ENCODE assay signal across 9 mouse cellular contexts in genomic region chr7:139994676-139995075, GRCm38 (mm10). TPM values are rescaled to one million over a fixed set of nuclear protein-coding genes. Genes with fewer than 3 reads are reported as not detected.
DNase-seq lines count a peak whose midpoint lies in the region; ATAC-seq and TF ChIP-seq lines count a peak whose summit lies in the region.
"Had no signal": no experiment of that assay in that cellular context is flagged by ENCODE, and none has a peak within 500 bp of the region (broad histone marks: within the 10 kb centered on the region; RNA-seq: fewer than 3 reads in every experiment).

No protein-coding gene starts in this region.

- peaks cover 58% of the 10 kb centered on the region for H3K36me3 ChIP-seq in forebrain, embryonic 10.5 days (replicated peaks)
- peaks cover 29% of the 10 kb centered on the region for H3K36me3 ChIP-seq in forebrain, embryonic 16.5 days (ENCODE audit: control insufficient read depth, insufficient read depth)
- peaks cover 16% of the 10 kb centered on the region for H3K36me3 ChIP-seq in C2C12 (ENCODE audit: control insufficient read depth, insufficient read depth)
- peaks cover 22% of the 10 kb centered on the region for H3K36me3 ChIP-seq in kidney, postnatal 0 days (ENCODE audit: insufficient read depth, low read length)
- peaks cover 24% of the 10 kb centered on the region for H3K36me3 ChIP-seq in liver, embryonic 14.5 days (replicated peaks; ENCODE audit: control insufficient read depth, insufficient read depth, low read depth)

- no peaks in the 10 kb centered on the region for H3K79me3 ChIP-seq in C2C12 (ENCODE audit: low read depth)

- H3K4me2 ChIP-seq in forebrain, embryonic 16.5 days (ENCODE audit: low read length): no peak overlapping the region
- no peak overlapping the region for H3K4me2 ChIP-seq in kidney, postnatal 0 days (ENCODE audit: low read length)
- no peak overlapping the region for H3K4me2 ChIP-seq in liver, embryonic 14.5 days (ENCODE audit: low read depth)
- H3K4me2 ChIP-seq: liver, embryonic 13.5 days had no signal

- TF ChIP-seq POLR2A in embryonic fibroblast, embryonic 13.5 days (IDR thresholded peaks at IDR 0.05; ENCODE audit: low read depth, low read length): no peak

- H3K27me3 ChIP-seq in forebrain, embryonic 10.5 days (ENCODE audit: poor library complexity, severe bottlenecking): peaks cover 19% of the 10 kb centered on the region
- no peaks in the 10 kb centered on the region for H3K27me3 ChIP-seq in forebrain, embryonic 16.5 days (replicated peaks; ENCODE audit: control insufficient read depth, insufficient read depth, low read length)
- no peaks in the 10 kb centered on the region for H3K27me3 ChIP-seq in C2C12 (ENCODE audit: control insufficient read depth, insufficient read depth, insufficient read length)
- H3K27me3 ChIP-seq in kidney, postnatal 0 days (ENCODE audit: insufficient read depth, low read length): no peaks in the 10 kb centered on the region
- H3K27me3 ChIP-seq in liver, embryonic 14.5 days (ENCODE audit: control insufficient read depth, insufficient read depth, low read length): no peaks in the 10 kb centered on the region
- H3K27me3 ChIP-seq: liver, embryonic 13.5 days had no signal

- no peaks in the 10 kb centered on the region for H3K9me3 ChIP-seq in forebrain, embryonic 10.5 days
- H3K9me3 ChIP-seq in forebrain, embryonic 16.5 days (ENCODE audit: control insufficient read depth, low read length): no peaks in the 10 kb centered on the region
- H3K9me3 ChIP-seq in kidney, postnatal 0 days (replicated peaks; ENCODE audit: low read length): no peaks in the 10 kb centered on the region
- H3K9me3 ChIP-seq in liver, embryonic 14.5 days (ENCODE audit: control insufficient read depth, low read length): no peaks in the 10 kb centered on the region
- H3K9me3 ChIP-seq: liver, embryonic 13.5 days had no signal

- no peaks in the 10 kb centered on the region for H3K79me2 ChIP-seq in C2C12 (ENCODE audit: control insufficient read depth, insufficient read depth)

- WGBS in forebrain, embryonic 10.5 days: 29% methylated on average over 3 of the region's 3 CpGs
- 27% methylated on average over 3 of the region's 3 CpGs for WGBS in forebrain, embryonic 16.5 days
- 34% methylated on average over 3 of the region's 3 CpGs for WGBS in kidney, postnatal 0 days
- 32% methylated on average over 3 of the region's 3 CpGs for WGBS in liver, embryonic 14.5 days (ENCODE audit: insufficient replicate concordance)

- TF ChIP-seq CTCF in C2C12 (IDR thresholded peaks at IDR 0.05; ENCODE audit: control insufficient read depth, insufficient read depth, insufficient read length): peak; percentile 42
- TF ChIP-seq CTCF in embryonic fibroblast, embryonic 13.5 days (IDR thresholded peaks at IDR 0.05; ENCODE audit: borderline replicate concordance, insufficient read depth, low read length): 0 out of 2 replicates have a peak, but pooled peaks have one; percentile 11
- TF ChIP-seq CTCF in kidney, postnatal 0 days (IDR thresholded peaks at IDR 0.05; ENCODE audit: low read depth): peak; percentile 86
- TF ChIP-seq CTCF in liver, embryonic 14.5 days (IDR thresholded peaks at IDR 0.05; ENCODE audit: low read depth): peak; percentile 77

- no peaks in the 10 kb centered on the region for H3K4me1 ChIP-seq in forebrain, embryonic 10.5 days
- no peaks in the 10 kb centered on the region for H3K4me1 ChIP-seq in forebrain, embryonic 16.5 days (replicated peaks; ENCODE audit: control insufficient read depth, insufficient read depth, low read length)
- H3K4me1 ChIP-seq in embryonic fibroblast, embryonic 13.5 days (ENCODE audit: control insufficient read depth, insufficient read depth, low read length): peaks cover 7% of the 10 kb centered on the region
- no peaks in the 10 kb centered on the region for H3K4me1 ChIP-seq in kidney, postnatal 0 days (replicated peaks; ENCODE audit: insufficient read depth, low read length)
- no peaks in the 10 kb centered on the region for H3K4me1 ChIP-seq in liver, embryonic 14.5 days (replicated peaks; ENCODE audit: control insufficient read depth in 2 of 2, insufficient read depth in 2 of 2, low read length in 1 of 2)

- no peak overlapping the region for H3ac ChIP-seq in C2C12 (ENCODE audit: control insufficient read depth, insufficient read length, low read depth)

- DNase-seq in forebrain, embryonic 10.5 days (ENCODE audit: extremely low spot score, low spot score): peak; percentile 52
- peak; percentile 57 for DNase-seq in adrenal gland, postnatal 25 days
- DNase-seq in kidney, postnatal 0 days (ENCODE audit: low spot score): peak; percentile 80
- peak in 2 of 3 experiments; percentile 33 to 44 for DNase-seq in liver, embryonic 14.5 days (ENCODE audit: low read depth in 3 of 3, low spot score in 3 of 3)
- peak; percentile 77 to 79 for DNase-seq in right cerebral cortex, adult 2 months (ENCODE audit: low spot score in 2 of 2)
- DNase-seq: liver, embryonic 13.5 days had no signal

- no peak overlapping the region for H3K4me3 ChIP-seq in forebrain, embryonic 10.5 days
- H3K4me3 ChIP-seq in forebrain, embryonic 16.5 days (replicated peaks; ENCODE audit: low read length): no peak overlapping the region
- H3K4me3 ChIP-seq in C2C12 (ENCODE audit: insufficient read depth, poor library complexity, severe bottlenecking): no peak overlapping the region
- H3K4me3 ChIP-seq in embryonic fibroblast, embryonic 13.5 days (ENCODE audit: insufficient read depth, low read length): no peak overlapping the region
- H3K4me3 ChIP-seq in kidney, postnatal 0 days (replicated peaks; ENCODE audit: low read depth, low read length): no peak overlapping the region
- H3K4me3 ChIP-seq in liver, embryonic 14.5 days (ENCODE audit: insufficient read depth in 1 of 2, low read depth in 2 of 2, low read length in 2 of 2): no peak overlapping the region
- H3K4me3 ChIP-seq: liver, embryonic 13.5 days had no signal

- H3K27ac ChIP-seq in forebrain, embryonic 10.5 days: no peak overlapping the region
- H3K27ac ChIP-seq in forebrain, embryonic 16.5 days (ENCODE audit: low read length): no peak overlapping the region
- H3K27ac ChIP-seq in embryonic fibroblast, embryonic 13.5 days (ENCODE audit: insufficient read depth, low read length): no peak overlapping the region
- H3K27ac ChIP-seq in kidney, postnatal 0 days: no peak overlapping the region
- H3K27ac ChIP-seq in liver, embryonic 14.5 days: no peak overlapping the region
- H3K27ac ChIP-seq: liver, embryonic 13.5 days had no signal

- ATAC-seq in forebrain, embryonic 16.5 days: no peak
- ATAC-seq in kidney, postnatal 0 days (replicated peaks; ENCODE audit: low FRiP score, low read depth): peak; percentile 55; the same call in 1 of the 2 replicates
- ATAC-seq in liver, embryonic 14.5 days (ENCODE audit: insufficient read depth): no peak

- no peak overlapping the region for H3K9ac ChIP-seq in forebrain, embryonic 16.5 days (replicated peaks; ENCODE audit: low read depth, low read length)
- H3K9ac ChIP-seq in kidney, postnatal 0 days (ENCODE audit: low read depth, low read length): no peak overlapping the region
- no peak overlapping the region for H3K9ac ChIP-seq in liver, embryonic 14.5 days (replicated peaks)
- H3K9ac ChIP-seq: liver, embryonic 13.5 days had no signal

- TF ChIP-seq EP300 in liver, embryonic 14.5 days (IDR thresholded peaks at IDR 0.05; ENCODE audit: low read depth): no peak

RNA-seq across cellular contexts. Expression of gene Adam8, which starts 2.3 kb away (rescaled TPM):
- 1.6 and 2.4 TPM in 2 replicates for polyA plus RNA-seq in forebrain, embryonic 10.5 days (2016; fragmentation: Nextera tagmentation; extraction: Ambion mirVana)
- 3.3 and 4.7 TPM in 2 replicates for polyA plus RNA-seq in forebrain, embryonic 16.5 days (2015; fragmentation: Nextera tagmentation; extraction: Ambion mirVana)
- polyA plus RNA-seq in C2C12 (2012; fragmentation: generic; extraction: Trizol): 3.7 TPM
- total RNA-seq in adrenal gland, postnatal 25 days (2021): 1.9 and 2.1 TPM in 2 replicates
- polyA plus RNA-seq in embryonic fibroblast, embryonic 13.5 days (2011; ENCODE audit: insufficient read length, low read depth, missing spikeins): 9.0 and 17.4 TPM in 2 replicates
- polyA plus RNA-seq in kidney, postnatal 0 days (2015; fragmentation: Nextera tagmentation; extraction: Ambion mirVana): 0.41 and 0.46 TPM in 2 replicates
- 0.83 and 0.98 TPM in 2 replicates for polyA plus RNA-seq in liver, embryonic 14.5 days (2012; rRNA removed)
- 0.34 and 0.46 TPM in 2 replicates for polyA plus RNA-seq in liver, embryonic 14.5 days (2014; fragmentation: Nextera tagmentation; extraction: Ambion mirVana)

RNA-seq across cellular contexts. Expression of gene 6430531B16Rik, which starts 16.1 kb away (rescaled TPM):
- 0.67 and 0.91 TPM in 2 replicates for polyA plus RNA-seq in forebrain, embryonic 10.5 days (2016; fragmentation: Nextera tagmentation; extraction: Ambion mirVana)
- 0.62 and 0.87 TPM in 2 replicates for polyA plus RNA-seq in forebrain, embryonic 16.5 days (2015; fragmentation: Nextera tagmentation; extraction: Ambion mirVana)
- 0.08 TPM for polyA plus RNA-seq in C2C12 (2012; fragmentation: generic; extraction: Trizol)
- total RNA-seq in adrenal gland, postnatal 25 days (2021): 0.61 TPM in 1 of 2 replicates, not detected in the other
- not detected in 2 replicates for polyA plus RNA-seq in embryonic fibroblast, embryonic 13.5 days (2011; ENCODE audit: insufficient read length, low read depth, missing spikeins)
- 0.28 and 0.36 TPM in 2 replicates for polyA plus RNA-seq in kidney, postnatal 0 days (2015; fragmentation: Nextera tagmentation; extraction: Ambion mirVana)
- polyA plus RNA-seq in liver, embryonic 14.5 days (2012; rRNA removed): 0.04 TPM in 1 of 2 replicates, not detected in the other
- polyA plus RNA-seq in liver, embryonic 14.5 days (2014; fragmentation: Nextera tagmentation; extraction: Ambion mirVana): not detected in 2 replicates
- polyA plus RNA-seq: liver, embryonic 13.5 days had no signal

RNA-seq across cellular contexts. Expression of gene Zfp511, which starts 41.5 kb away (rescaled TPM):
- 39.2 and 41.7 TPM in 2 replicates for polyA plus RNA-seq in forebrain, embryonic 10.5 days (2016; fragmentation: Nextera tagmentation; extraction: Ambion mirVana)
- 54.5 and 62.0 TPM in 2 replicates for polyA plus RNA-seq in forebrain, embryonic 16.5 days (2015; fragmentation: Nextera tagmentation; extraction: Ambion mirVana)
- 55.8 TPM for polyA plus RNA-seq in C2C12 (2012; fragmentation: generic; extraction: Trizol)
- total RNA-seq in adrenal gland, postnatal 25 days (2021): 24.5 and 26.2 TPM in 2 replicates
- 19.8 and 21.0 TPM in 2 replicates for polyA plus RNA-seq in embryonic fibroblast, embryonic 13.5 days (2011; ENCODE audit: insufficient read length, low read depth, missing spikeins)
- 35.0 TPM in 2 replicates for polyA plus RNA-seq in kidney, postnatal 0 days (2015; fragmentation: Nextera tagmentation; extraction: Ambion mirVana)
- 19.8 and 25.6 TPM in 2 replicates for polyA plus RNA-seq in liver, embryonic 14.5 days (2012; rRNA removed)
- polyA plus RNA-seq in liver, embryonic 14.5 days (2014; fragmentation: Nextera tagmentation; extraction: Ambion mirVana): 16.9 and 20.0 TPM in 2 replicates

RNA-seq across cellular contexts. Expression of gene Tubgcp2, which starts 41.8 kb away (rescaled TPM):
- polyA plus RNA-seq in forebrain, embryonic 10.5 days (2016; fragmentation: Nextera tagmentation; extraction: Ambion mirVana): 80.6 and 81.1 TPM in 2 replicates
- polyA plus RNA-seq in forebrain, embryonic 16.5 days (2015; fragmentation: Nextera tagmentation; extraction: Ambion mirVana): 72.7 and 76.3 TPM in 2 replicates
- polyA plus RNA-seq in C2C12 (2012; fragmentation: generic; extraction: Trizol): 31.7 TPM
- 21.1 and 31.8 TPM in 2 replicates for total RNA-seq in adrenal gland, postnatal 25 days (2021)
- 29.9 and 38.5 TPM in 2 replicates for polyA plus RNA-seq in embryonic fibroblast, embryonic 13.5 days (2011; ENCODE audit: insufficient read length, low read depth, missing spikeins)
- polyA plus RNA-seq in kidney, postnatal 0 days (2015; fragmentation: Nextera tagmentation; extraction: Ambion mirVana): 34.4 and 39.5 TPM in 2 replicates
- polyA plus RNA-seq in liver, embryonic 14.5 days (2012; rRNA removed): 17.4 and 19.3 TPM in 2 replicates
- 21.6 and 25.3 TPM in 2 replicates for polyA plus RNA-seq in liver, embryonic 14.5 days (2014; fragmentation: Nextera tagmentation; extraction: Ambion mirVana)

RNA-seq across cellular contexts. Expression of gene Utf1, which starts 51.1 kb away (rescaled TPM):
- polyA plus RNA-seq in forebrain, embryonic 10.5 days (2016; fragmentation: Nextera tagmentation; extraction: Ambion mirVana): 0.25 TPM in 1 of 2 replicates, not detected in the other
- not detected in 2 replicates for polyA plus RNA-seq in forebrain, embryonic 16.5 days (2015; fragmentation: Nextera tagmentation; extraction: Ambion mirVana)
- not detected for polyA plus RNA-seq in C2C12 (2012; fragmentation: generic; extraction: Trizol)
- not detected in 2 replicates for total RNA-seq in adrenal gland, postnatal 25 days (2021)
- polyA plus RNA-seq in embryonic fibroblast, embryonic 13.5 days (2011; ENCODE audit: insufficient read length, low read depth, missing spikeins): not detected in 2 replicates
- polyA plus RNA-seq in kidney, postnatal 0 days (2015; fragmentation: Nextera tagmentation; extraction: Ambion mirVana): not detected in 2 replicates
- not detected in 2 replicates for polyA plus RNA-seq in liver, embryonic 14.5 days (2012; rRNA removed)
- not detected in 2 replicates for polyA plus RNA-seq in liver, embryonic 14.5 days (2014; fragmentation: Nextera tagmentation; extraction: Ambion mirVana)
- polyA plus RNA-seq: liver, embryonic 13.5 days had no signal

Comparison
In these comparisons a context has a peak if more than half of its experiments do, and no peak if none do; other contexts are left out.
1. CTCF ChIP-seq: peak in every context shown above with its lines; median percentile 86 in kidney, postnatal 0 days; 77 in liver, embryonic 14.5 days; 42 in C2C12; 11 in embryonic fibroblast, embryonic 13.5 days.